Mouse (Mus musculus): ENCODE results near the gene Aox4. TPM values are rescaled to one million over a fixed set of nuclear protein-coding genes. Genes with fewer than 3 reads are reported as not detected.
A peak's percentile ranks its signal among the peaks of the same experiment; 100 is the strongest.

The Aox4 gene
- polyA plus RNA-seq, 1 experiment: not detected

DNA sequence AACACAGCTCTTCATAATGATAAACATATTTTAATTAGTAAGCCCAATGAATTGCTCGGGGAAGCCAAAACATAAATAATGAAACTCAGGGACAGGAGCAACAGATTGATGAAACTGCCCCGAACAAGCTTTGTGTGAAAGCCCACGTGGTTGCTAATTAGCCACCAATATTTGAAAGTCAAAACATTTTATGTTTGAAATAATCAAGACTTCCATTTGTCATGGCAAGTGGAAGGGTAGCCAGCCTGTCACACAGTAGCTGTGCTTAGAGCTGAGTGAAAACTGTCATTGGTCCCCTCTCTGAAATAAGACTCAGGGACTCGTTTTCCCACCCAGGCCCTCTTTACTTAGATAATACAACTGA lies 71.4 kb downstream of the Aox4 start:
- Histone ChIP-seq H3K36me3 (ENCODE audit: control insufficient read depth, insufficient read depth, low read length) (no peaks in the 10 kb centered on the region), H3K27me3 (ENCODE audit: control insufficient read depth, insufficient read depth, low read length) (no peaks in the 10 kb centered on the region), H3K27ac (ENCODE audit: insufficient read depth, low read length) (no peak overlapping the region), H3K4me3 (ENCODE audit: extremely low read depth, insufficient read depth, insufficient read length) (no peak overlapping the region), H3K4me1 (ENCODE audit: control insufficient read depth, insufficient read depth, insufficient read length) (no peaks in the 10 kb centered on the region)
- 77% methylated on average over 4 of the region's 4 CpGs for WGBS
- TF ChIP-seq CTCF (IDR thresholded peaks at IDR 0.05; ENCODE audit: extremely low read depth, insufficient read depth, insufficient read length, insufficient replicate concordance) (no peak), POLR2A (IDR thresholded peaks at IDR 0.05; ENCODE audit: low read depth, low read length) (no peak)
- DNase-seq (ENCODE audit: low read depth in 1 of 2, low spot score in 2 of 2): no peak

DNA sequence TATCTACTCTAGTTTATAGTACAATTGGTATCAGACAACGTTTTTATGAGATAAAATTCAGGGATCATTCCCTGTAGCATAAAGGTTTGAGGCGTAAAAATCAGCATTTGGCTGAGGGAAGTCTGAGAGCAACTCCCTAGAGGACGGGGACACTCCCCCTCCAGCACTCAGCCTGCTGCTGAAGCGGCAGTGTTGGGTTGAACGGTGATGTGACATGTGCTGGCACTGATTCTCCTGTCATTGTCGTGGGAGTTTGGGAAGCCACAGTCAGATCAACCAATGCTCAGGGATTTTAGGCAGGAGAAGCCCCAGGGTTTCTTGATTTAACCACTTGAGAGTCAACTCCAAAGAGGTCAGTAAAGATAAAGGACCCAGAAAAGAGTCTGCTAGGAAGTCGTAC lies 74.3 kb downstream of the Aox4 start:
- Histone ChIP-seq H3K27ac (ENCODE audit: insufficient read depth, low read length) (no peak overlapping the region), H3K4me1 (ENCODE audit: control insufficient read depth, insufficient read depth, insufficient read length) (no peaks in the 10 kb centered on the region), H3K36me3 (ENCODE audit: control insufficient read depth, insufficient read depth, low read length) (no peaks in the 10 kb centered on the region), H3K27me3 (ENCODE audit: control insufficient read depth, insufficient read depth, low read length) (no peaks in the 10 kb centered on the region), H3K4me3 (ENCODE audit: extremely low read depth, insufficient read depth, insufficient read length) (no peak overlapping the region)
- WGBS: 70% methylated on average over 7 of the region's 7 CpGs
- TF ChIP-seq POLR2A (IDR thresholded peaks at IDR 0.05; ENCODE audit: low read depth, low read length): no peak
- DNase-seq (ENCODE audit: low read depth in 1 of 2, low spot score in 2 of 2): no peak

DNA sequence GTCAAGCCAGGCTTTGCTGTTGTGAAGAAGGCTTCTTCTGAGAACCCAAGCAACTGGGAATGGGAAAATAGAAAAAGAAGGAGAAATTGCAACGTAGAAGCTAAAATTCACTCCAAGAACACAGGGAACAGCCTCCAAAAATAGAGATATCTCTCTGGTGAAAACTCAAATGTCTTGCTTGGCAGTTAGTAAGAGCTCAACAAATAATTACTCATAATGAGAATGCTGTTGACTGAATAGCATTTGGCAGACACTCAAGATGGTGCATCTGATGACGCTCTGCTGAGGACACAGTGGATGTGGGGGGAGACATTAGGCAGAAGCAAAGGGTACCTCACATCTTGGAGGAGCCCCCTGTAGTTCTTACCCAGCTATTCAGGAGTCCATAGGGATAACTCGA lies 77.9 kb downstream of the Aox4 start:
- Histone ChIP-seq H3K36me3 (ENCODE audit: control insufficient read depth, insufficient read depth, low read length) (no peaks in the 10 kb centered on the region), H3K4me1 (ENCODE audit: control insufficient read depth, insufficient read depth, insufficient read length) (no peaks in the 10 kb centered on the region), H3K27ac (ENCODE audit: insufficient read depth, low read length) (no peak overlapping the region), H3K4me3 (ENCODE audit: extremely low read depth, insufficient read depth, insufficient read length) (no peak overlapping the region), H3K27me3 (ENCODE audit: control insufficient read depth, insufficient read depth, low read length) (no peaks in the 10 kb centered on the region)
- TF ChIP-seq CTCF (IDR thresholded peaks at IDR 0.05; ENCODE audit: extremely low read depth, insufficient read depth, insufficient read length, insufficient replicate concordance) (no peak), POLR2A (IDR thresholded peaks at IDR 0.05; ENCODE audit: low read depth, low read length) (no peak)
- DNase-seq (ENCODE audit: low read depth in 1 of 2, low spot score in 2 of 2): no peak
- 81% methylated on average over 3 of the region's 3 CpGs for WGBS

DNA sequence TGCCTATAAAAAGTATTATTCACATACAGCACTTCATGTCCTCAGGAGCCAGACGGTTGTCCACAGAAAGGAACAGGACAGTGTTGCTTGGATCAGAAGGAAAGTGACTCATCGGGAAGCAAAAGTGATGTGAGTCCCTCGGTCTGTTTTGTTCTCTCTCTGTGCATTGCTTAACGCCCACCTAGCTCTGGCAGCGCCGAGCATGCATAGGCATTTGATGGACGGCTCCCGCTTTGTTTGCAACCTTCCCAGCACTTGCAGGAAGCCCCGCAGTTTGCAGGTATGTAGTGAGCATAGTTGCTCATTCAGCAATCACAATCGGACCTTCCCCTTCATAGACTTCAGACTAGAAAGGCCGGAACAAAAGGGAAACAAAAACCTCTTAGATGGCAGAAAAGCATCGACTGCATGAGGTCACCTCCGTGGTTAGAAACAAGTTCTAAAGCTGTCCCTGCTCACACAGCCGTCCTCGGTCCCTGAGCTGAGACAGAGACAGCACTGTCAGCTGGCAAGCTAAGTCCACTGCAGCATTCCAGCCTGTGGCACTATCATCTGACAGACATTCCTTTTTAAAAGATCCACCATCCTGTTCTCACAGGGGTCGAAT lies 79.8 kb downstream of the Aox4 start:
- no peak overlapping the region for H3K27ac ChIP-seq (ENCODE audit: insufficient read depth, low read length)
- 53% methylated on average over 16 of the region's 16 CpGs for WGBS
- no peak for DNase-seq (ENCODE audit: low read depth in 1 of 2, low spot score in 2 of 2)
- no peaks in the 10 kb centered on the region for H3K36me3 ChIP-seq (ENCODE audit: control insufficient read depth, insufficient read depth, low read length)
- TF ChIP-seq CTCF (IDR thresholded peaks at IDR 0.05; ENCODE audit: extremely low read depth, insufficient read depth, insufficient read length, insufficient replicate concordance) (no peak), POLR2A (IDR thresholded peaks at IDR 0.05; ENCODE audit: low read depth, low read length) (no peak)
- no peaks in the 10 kb centered on the region for H3K4me1 ChIP-seq (ENCODE audit: control insufficient read depth, insufficient read depth, insufficient read length)
- H3K4me3 ChIP-seq (ENCODE audit: extremely low read depth, insufficient read depth, insufficient read length): no peak overlapping the region
- H3K27me3 ChIP-seq (ENCODE audit: control insufficient read depth, insufficient read depth, low read length): no peaks in the 10 kb centered on the region

DNA sequence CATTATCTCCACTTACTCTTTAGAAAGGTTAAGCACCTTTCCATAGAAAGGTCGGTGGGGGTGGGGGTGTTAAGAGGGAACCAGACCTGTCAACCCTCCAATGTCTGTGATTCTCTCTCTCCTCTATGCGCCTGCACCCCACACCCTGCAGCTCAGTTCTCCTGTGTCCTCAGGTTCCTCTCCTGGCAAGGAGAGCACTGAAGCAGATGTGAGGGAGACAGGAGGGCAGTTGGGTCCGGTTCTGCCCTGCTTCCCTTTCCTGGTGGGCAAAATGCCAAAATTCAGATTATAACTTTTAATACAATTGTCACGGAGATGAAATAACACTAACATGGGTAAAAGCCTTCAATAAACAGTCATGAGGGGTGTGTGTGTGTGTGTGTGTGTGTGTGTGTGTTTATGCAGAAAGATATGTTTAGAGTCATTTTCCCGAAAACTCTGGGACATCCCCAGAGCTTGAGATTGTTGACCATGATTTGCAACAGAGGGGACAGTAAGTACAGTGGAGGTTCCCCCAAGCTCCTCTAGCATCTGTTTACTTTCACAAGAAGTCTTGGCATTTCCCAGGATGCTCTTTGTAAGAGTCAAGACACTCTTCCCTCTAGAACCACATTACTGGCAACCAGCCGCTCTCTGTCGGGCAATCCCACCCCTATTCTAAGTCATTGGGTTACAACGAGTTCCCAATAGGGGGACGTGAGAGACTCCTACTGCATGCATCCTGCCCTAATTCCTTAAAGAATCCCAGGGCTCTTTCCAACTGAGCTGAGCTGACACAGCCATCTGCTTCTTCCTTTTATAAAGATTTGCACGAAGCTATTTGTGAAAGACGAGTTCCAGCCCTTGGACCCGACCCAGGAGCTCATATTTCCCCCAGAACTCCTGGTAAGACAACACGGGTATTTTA lies 81.5 kb downstream of the Aox4 start:
- TF ChIP-seq CTCF (IDR thresholded peaks at IDR 0.05; ENCODE audit: extremely low read depth, insufficient read depth, insufficient read length, insufficient replicate concordance): no peak
- TF ChIP-seq POLR2A (IDR thresholded peaks at IDR 0.05; ENCODE audit: low read depth, low read length): no peak
- Histone ChIP-seq H3K4me3 (ENCODE audit: extremely low read depth, insufficient read depth, insufficient read length) (no peak overlapping the region), H3K27me3 (ENCODE audit: control insufficient read depth, insufficient read depth, low read length) (no peaks in the 10 kb centered on the region), H3K4me1 (ENCODE audit: control insufficient read depth, insufficient read depth, insufficient read length) (no peaks in the 10 kb centered on the region), H3K36me3 (ENCODE audit: control insufficient read depth, insufficient read depth, low read length) (no peaks in the 10 kb centered on the region), H3K27ac (ENCODE audit: insufficient read depth, low read length) (no peak overlapping the region)
- WGBS: 55% methylated on average over 13 of the region's 13 CpGs
- no peak for DNase-seq (ENCODE audit: low read depth in 1 of 2, low spot score in 2 of 2)

DNA sequence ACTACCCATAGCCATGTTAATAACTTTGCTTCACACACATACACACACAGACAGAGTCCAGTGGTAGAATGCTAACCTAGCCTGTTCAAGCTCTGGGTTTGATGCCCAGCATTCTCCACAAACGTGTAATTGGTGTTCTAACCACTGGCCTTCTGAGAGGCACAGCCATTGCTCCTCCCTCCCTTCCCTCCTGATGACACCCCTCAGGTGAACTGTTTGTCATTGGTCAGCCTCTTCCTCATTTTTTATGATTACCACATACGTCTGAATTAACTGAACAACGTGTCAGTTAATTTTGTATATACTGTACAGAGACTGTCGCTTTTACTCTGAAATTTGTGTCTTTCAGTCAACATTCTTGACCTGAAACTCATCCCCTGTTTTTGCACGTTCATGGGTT lies 84.5 kb downstream of the Aox4 start:
- no peak for DNase-seq (ENCODE audit: low read depth in 1 of 2, low spot score in 2 of 2)
- Histone ChIP-seq H3K36me3 (ENCODE audit: control insufficient read depth, insufficient read depth, low read length) (no peaks in the 10 kb centered on the region), H3K27ac (ENCODE audit: insufficient read depth, low read length) (no peak overlapping the region), H3K4me3 (ENCODE audit: extremely low read depth, insufficient read depth, insufficient read length) (no peak overlapping the region), H3K27me3 (ENCODE audit: control insufficient read depth, insufficient read depth, low read length) (no peaks in the 10 kb centered on the region), H3K4me1 (ENCODE audit: control insufficient read depth, insufficient read depth, insufficient read length) (no peaks in the 10 kb centered on the region)
- TF ChIP-seq CTCF (IDR thresholded peaks at IDR 0.05; ENCODE audit: extremely low read depth, insufficient read depth, insufficient read length, insufficient replicate concordance) (no peak), POLR2A (IDR thresholded peaks at IDR 0.05; ENCODE audit: low read depth, low read length) (no peak)
- 72% methylated on average over 5 of the region's 5 CpGs for WGBS

DNA sequence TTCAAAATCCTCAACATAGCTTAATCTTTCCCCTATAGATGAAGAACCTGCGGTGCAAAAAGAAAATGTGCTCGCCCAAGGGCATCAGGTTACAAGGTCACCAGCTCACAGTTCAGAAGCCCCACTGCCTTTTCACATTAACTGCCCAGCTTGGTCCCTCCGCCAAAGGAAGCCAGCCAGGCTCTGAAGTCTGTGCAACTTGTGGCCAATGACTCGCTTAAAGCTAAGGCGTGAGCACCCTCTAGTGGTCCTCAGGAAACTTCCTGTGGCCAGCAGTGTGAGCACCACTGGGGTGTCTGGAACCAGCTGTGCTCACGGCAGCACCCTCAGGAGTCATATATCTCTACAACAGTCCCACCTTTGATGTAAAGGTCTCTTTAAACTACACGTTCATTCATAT lies 86.1 kb downstream of the Aox4 start:
- H3K27ac ChIP-seq (ENCODE audit: insufficient read depth, low read length): no peak overlapping the region
- peak in 1 of 2 experiments; percentile 64 for DNase-seq (ENCODE audit: low read depth in 1 of 2, low spot score in 2 of 2)
- no peaks in the 10 kb centered on the region for H3K4me1 ChIP-seq (ENCODE audit: control insufficient read depth, insufficient read depth, insufficient read length)
- no peaks in the 10 kb centered on the region for H3K36me3 ChIP-seq (ENCODE audit: control insufficient read depth, insufficient read depth, low read length)
- WGBS: 15% methylated on average over 7 of the region's 7 CpGs
- no peaks in the 10 kb centered on the region for H3K27me3 ChIP-seq (ENCODE audit: control insufficient read depth, insufficient read depth, low read length)
- H3K4me3 ChIP-seq (ENCODE audit: extremely low read depth, insufficient read depth, insufficient read length): no peak overlapping the region
- TF ChIP-seq POLR2A (IDR thresholded peaks at IDR 0.05; ENCODE audit: low read depth, low read length) (no peak), CTCF (IDR thresholded peaks at IDR 0.05; ENCODE audit: extremely low read depth, insufficient read depth, insufficient read length, insufficient replicate concordance) (peak; percentile 83; the same call in 1 of the 2 replicates)

Data from spleen, adult 2 months (tissue).